Mouse (Mus musculus) retina, embryonic 14.5 days (tissue): ENCODE measurements around the gene S100a16.
A peak's percentile ranks its signal among the peaks of the same experiment; 100 is the strongest.

Source experiments
- DNase-seq: peaks from one replicate; pipeline ENCODE4 v3.0.0-alpha.2; 2015; ENCODE audit warnings: low spot score

Gene S100a16

GRCm38 (mm10) chr3:90537141-90537904 lies at the start of gene S100a16:
S100a16 (plus strand) TSS chr3:90537254.
- DNase-seq: no peak

GRCm38 (mm10) chr3:90488576-90488975 lies 48.5 kb upstream of the S100a16 start:
- DNase-seq: no peak

GRCm38 (mm10) chr3:90490696-90491256 lies 46.3 kb upstream of the S100a16 start, which contains the start of gene Snapin:
Snapin (minus strand) TSS chr3:90491033.
- peak; percentile 98 for DNase-seq

- DNase-seq: no peak
Measured at GRCm38 (mm10) chr3:90491350-90491749, 45.7 kb upstream of the S100a16 start.

- DNase-seq: no peak
Measured at GRCm38 (mm10) chr3:90493831-90494540, 43.1 kb upstream of the S100a16 start.

GRCm38 (mm10) chr3:90495850-90496525 lies 41.1 kb upstream of the S100a16 start:
- no peak for DNase-seq

GRCm38 (mm10) chr3:90497597-90497996 lies 39.5 kb upstream of the S100a16 start:
- no peak for DNase-seq

GRCm38 (mm10) chr3:90503444-90503843 lies 33.6 kb upstream of the S100a16 start:
- no peak for DNase-seq

- DNase-seq: no peak
Measured at GRCm38 (mm10) chr3:90505216-90505615, 31.8 kb upstream of the S100a16 start.

- DNase-seq: no peak
Measured at GRCm38 (mm10) chr3:90506362-90506761, 30.7 kb upstream of the S100a16 start.

GRCm38 (mm10) chr3:90508287-90508949 lies 28.6 kb upstream of the S100a16 start:
- no peak for DNase-seq

GRCm38 (mm10) chr3:90508950-90509746 lies 27.9 kb upstream of the S100a16 start, which contains the start of gene Chtop:
Chtop (minus strand) TSS chr3:90509498.
- DNase-seq: peak; percentile 100

GRCm38 (mm10) chr3:90509747-90510123 lies 27.3 kb upstream of the S100a16 start:
- DNase-seq: no peak

- no peak for DNase-seq
Measured at GRCm38 (mm10) chr3:90512276-90512675, 24.8 kb upstream of the S100a16 start.

GRCm38 (mm10) chr3:90512948-90513642 lies 24.0 kb upstream of the S100a16 start:
- DNase-seq: no peak

- DNase-seq: peak; percentile 53
Measured at GRCm38 (mm10) chr3:90513796-90514590, 23.1 kb upstream of the S100a16 start, which contains the start of the genes S100a1 and S100a13. S100a1 (minus strand) TSS chr3:90514392. S100a13 (plus strand) TSS chr3:90514435.

- DNase-seq: peak; percentile 68
Measured at GRCm38 (mm10) chr3:90514691-90515090, 22.4 kb upstream of the S100a16 start.

- DNase-seq: no peak
Measured at GRCm38 (mm10) chr3:90515242-90515641, 21.8 kb upstream of the S100a16 start.

- DNase-seq: no peak
Measured at GRCm38 (mm10) chr3:90515789-90516188, 21.3 kb upstream of the S100a16 start.
